Mouse (Mus musculus) C2C12 (cell line): ENCODE data around the gene Gm5767.

Experiments
- CEBPB ChIP-seq: IDR thresholded peaks from one replicate; pipeline ENCODE4 v1.6.1; 2011; ENCODE audit warnings: low read depth, mild to moderate bottlenecking, control low read depth, moderate library complexity
- CTCF ChIP-seq: IDR thresholded peaks from one replicate; pipeline ENCODE4 v1.5.1; 2011; ENCODE audit not compliant: control insufficient read depth, insufficient read depth, insufficient read length
- MAX ChIP-seq: IDR thresholded peaks from one replicate; pipeline ENCODE4 v1.6.1; 2011; ENCODE audit warnings: mild to moderate bottlenecking, control low read depth
- MYOD1 ChIP-seq: IDR thresholded peaks from one replicate; pipeline ENCODE4 v1.6.1; 2011; ENCODE audit warnings: low read depth; ENCODE audit not compliant: control insufficient read depth, insufficient read length
- MYOG ChIP-seq: IDR thresholded peaks from one replicate; pipeline ENCODE4 v1.6.1; 2011; ENCODE audit not compliant: control insufficient read depth, insufficient read length; ENCODE audit errors: extremely low read depth
- USF1 ChIP-seq: IDR thresholded peaks from one replicate; pipeline ENCODE4 v1.6.1; 2011; ENCODE audit warnings: low read depth, mild to moderate bottlenecking, control low read depth, moderate library complexity

GRCm38 (mm10) chr16:8658349-8658748, 22.2 kb upstream of the Gm5767 start:
- TF ChIP-seq CTCF, result no peak
- no peak for TF ChIP-seq USF1
- TF ChIP-seq MYOG, result no peak
- TF ChIP-seq MAX, result no peak
- no peak for TF ChIP-seq CEBPB
- TF ChIP-seq MYOD1, result no peak
